Mouse (Mus musculus): ENCODE measurements around the gene Fnbp1. TPM values are rescaled to one million over a fixed set of nuclear protein-coding genes. Genes with fewer than 3 reads are reported as not detected.

Gene Fnbp1
- polyA plus RNA-seq, 1 experiment from 2014 or later = 20.7 TPM

- Histone ChIP-seq H3K9me3 (no peaks in the 10 kb centered on the region), H3K4me3 (no peak overlapping the region), H3K9ac (no peak overlapping the region), H3K27ac (0 out of 2 replicates have a peak overlapping the region, but pooled peaks have one; percentile 8), H3K27me3 (no peaks in the 10 kb centered on the region), H3K36me3 (no peaks in the 10 kb centered on the region), H3K4me1 (replicated peaks) (peaks cover 19% of the 10 kb centered on the region), H3K4me2 (no peak overlapping the region)
- 60% methylated on average over 8 of the region's 8 CpGs for WGBS
- ATAC-seq (ENCODE audit: low FRiP score) = no peak
Observed at GRCm38 (mm10) chr2:31132682-31133081, 9.1 kb downstream of the Fnbp1 start.

- 76% methylated on average over 8 of the region's 8 CpGs for whole genome bisulfite sequencing
- ATAC-seq (ENCODE audit: low FRiP score) = no peak
- no peak overlapping the region for H3K4me3 ChIP-seq
- peaks cover 23% of the 10 kb centered on the region for H3K4me1 ChIP-seq (replicated peaks)
- no peak overlapping the region for H3K4me2 ChIP-seq
- H3K9me3 ChIP-seq = no peaks in the 10 kb centered on the region
- no peaks in the 10 kb centered on the region for H3K27me3 ChIP-seq
- H3K27ac ChIP-seq = 0 out of 2 replicates have a peak overlapping the region, but pooled peaks have one; percentile 30
- H3K36me3 ChIP-seq = no peaks in the 10 kb centered on the region
- no peak overlapping the region for H3K9ac ChIP-seq
Observed at GRCm38 (mm10) chr2:31130815-31131299, 11.0 kb downstream of the Fnbp1 start.

- 90% methylated on average over 14 of the region's 14 CpGs for WGBS
Observed at GRCm38 (mm10) chr2:31129742-31130518, 11.9 kb downstream of the Fnbp1 start.

DNA sequence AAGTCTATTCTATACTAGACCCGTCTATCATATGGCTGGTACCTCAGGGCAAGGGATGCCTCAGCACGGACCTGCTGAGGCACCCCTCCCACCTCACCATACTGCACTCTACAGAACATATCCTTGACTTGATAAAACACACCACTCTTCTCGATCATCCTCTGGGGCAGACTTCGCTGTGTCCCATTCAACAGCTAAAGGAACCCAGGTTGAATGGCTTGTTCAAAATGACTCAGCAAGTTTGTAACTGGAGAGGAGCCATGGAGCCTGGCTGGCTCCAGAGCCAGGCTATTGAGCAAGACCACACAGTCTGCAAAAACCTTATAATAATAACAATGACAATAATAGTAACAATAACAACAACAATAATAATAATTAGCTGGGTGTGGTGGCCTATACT, 13.9 kb downstream of the Fnbp1 start:
- H3K36me3 ChIP-seq = no peaks in the 10 kb centered on the region
- no peak overlapping the region for H3K27ac ChIP-seq
- H3K9me3 ChIP-seq = no peaks in the 10 kb centered on the region
- 78% methylated on average over 4 of the region's 4 CpGs for WGBS
- H3K4me2 ChIP-seq = no peak overlapping the region
- H3K4me3 ChIP-seq = no peak overlapping the region
- no peaks in the 10 kb centered on the region for H3K27me3 ChIP-seq
- peaks cover 23% of the 10 kb centered on the region for H3K4me1 ChIP-seq (replicated peaks)
- no peak for ATAC-seq (ENCODE audit: low FRiP score)
- H3K9ac ChIP-seq = no peak overlapping the region

More at GRCm38 (mm10) chr2:31129742-31130518, 11.9 kb downstream of the Fnbp1 start:
- Histone ChIP-seq H3K9ac (no peak overlapping the region), H3K4me1 (replicated peaks) (peaks cover 23% of the 10 kb centered on the region), H3K4me2 (no peak overlapping the region), H3K36me3 (no peaks in the 10 kb centered on the region), H3K27me3 (no peaks in the 10 kb centered on the region), H3K27ac (no peak overlapping the region), H3K9me3 (no peaks in the 10 kb centered on the region), H3K4me3 (no peak overlapping the region)
- no peak for ATAC-seq (ENCODE audit: low FRiP score)

DNA sequence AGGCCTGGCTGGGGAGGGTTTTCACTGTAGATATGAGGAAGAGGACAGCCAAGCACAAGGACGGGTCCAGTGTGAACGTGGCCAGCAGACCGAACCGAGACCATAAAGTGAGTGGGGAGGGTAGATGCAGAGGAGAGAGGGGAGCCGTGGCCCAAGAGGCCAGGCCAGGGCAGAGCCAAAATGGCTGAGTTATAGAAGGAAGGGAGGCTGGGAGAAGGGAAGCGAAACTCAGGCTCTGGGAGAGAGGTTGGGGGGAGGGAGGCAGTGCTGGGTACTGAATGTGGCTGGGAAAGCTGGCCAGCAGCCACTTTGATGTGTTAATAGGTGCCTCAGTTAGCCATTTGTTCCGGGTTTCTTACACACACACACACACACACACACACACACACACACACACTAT, 14.6 kb downstream of the Fnbp1 start:
- 68% methylated on average over 7 of the region's 7 CpGs for WGBS
- H3K27ac ChIP-seq = no peak overlapping the region
- ATAC-seq (ENCODE audit: low FRiP score) = no peak

GRCm38 (mm10) chr2:31126048-31126447, 15.8 kb downstream of the Fnbp1 start:
- no peaks in the 10 kb centered on the region for H3K27me3 ChIP-seq
- H3K27ac ChIP-seq = no peak overlapping the region
- no peak overlapping the region for H3K4me3 ChIP-seq
- no peak overlapping the region for H3K9ac ChIP-seq
- H3K9me3 ChIP-seq = no peaks in the 10 kb centered on the region
- WGBS = 85% methylated on average over 9 of the region's 9 CpGs
- ATAC-seq (ENCODE audit: low FRiP score) = no peak
- H3K4me1 ChIP-seq (replicated peaks) = peaks cover 19% of the 10 kb centered on the region
- H3K36me3 ChIP-seq = no peaks in the 10 kb centered on the region
- H3K4me2 ChIP-seq = no peak overlapping the region

More for the DNA sequence above, 14.6 kb downstream of the Fnbp1 start:
- Histone ChIP-seq H3K4me1 (replicated peaks) (peaks cover 23% of the 10 kb centered on the region), H3K9me3 (no peaks in the 10 kb centered on the region), H3K4me2 (no peak overlapping the region), H3K27me3 (no peaks in the 10 kb centered on the region), H3K9ac (no peak overlapping the region), H3K4me3 (no peak overlapping the region), H3K36me3 (no peaks in the 10 kb centered on the region)

- Histone ChIP-seq H3K9me3 (no peaks in the 10 kb centered on the region), H3K27ac (no peak overlapping the region)
- WGBS = 84% methylated on average over 7 of the region's 7 CpGs
Observed at GRCm38 (mm10) chr2:31125156-31125555, 16.7 kb downstream of the Fnbp1 start.

DNA sequence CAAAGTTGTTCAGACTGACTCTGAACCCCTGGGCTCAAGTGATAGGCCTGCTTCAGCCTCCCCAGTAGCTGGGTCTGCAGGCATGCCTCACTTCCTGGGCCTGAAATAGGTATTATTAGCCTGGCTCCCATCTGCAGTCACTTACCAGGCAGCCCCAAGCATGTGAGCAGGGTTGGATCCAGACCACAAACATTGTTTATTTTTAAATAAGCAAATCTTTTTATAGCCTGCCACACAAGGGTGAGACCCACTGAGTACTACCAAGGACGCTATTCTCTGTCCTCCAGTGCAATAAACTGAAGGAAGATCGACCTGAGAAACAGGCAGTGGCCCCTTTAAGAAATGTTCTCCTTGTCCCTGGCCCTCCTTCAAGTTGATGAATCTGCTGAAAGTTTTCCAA, 17.1 kb downstream of the Fnbp1 start:
- no peak overlapping the region for H3K9ac ChIP-seq
- WGBS = 81% methylated on average over 2 of the region's 2 CpGs
- H3K9me3 ChIP-seq = no peaks in the 10 kb centered on the region
- H3K4me1 ChIP-seq (replicated peaks) = peaks cover 15% of the 10 kb centered on the region
- H3K36me3 ChIP-seq = no peaks in the 10 kb centered on the region
- H3K27me3 ChIP-seq = no peaks in the 10 kb centered on the region
- H3K27ac ChIP-seq = no peak overlapping the region
- no peak overlapping the region for H3K4me2 ChIP-seq
- no peak for ATAC-seq (ENCODE audit: low FRiP score)
- no peak overlapping the region for H3K4me3 ChIP-seq

More at GRCm38 (mm10) chr2:31125156-31125555, 16.7 kb downstream of the Fnbp1 start:
- ATAC-seq (ENCODE audit: low FRiP score) = no peak
- peaks cover 15% of the 10 kb centered on the region for H3K4me1 ChIP-seq (replicated peaks)
- no peak overlapping the region for H3K4me2 ChIP-seq
- H3K4me3 ChIP-seq = no peak overlapping the region
- no peaks in the 10 kb centered on the region for H3K36me3 ChIP-seq
- no peaks in the 10 kb centered on the region for H3K27me3 ChIP-seq
- no peak overlapping the region for H3K9ac ChIP-seq

- Histone ChIP-seq H3K4me2 (no peak overlapping the region), H3K9me3 (no peaks in the 10 kb centered on the region), H3K27ac (no peak overlapping the region), H3K4me3 (no peak overlapping the region), H3K27me3 (no peaks in the 10 kb centered on the region), H3K4me1 (replicated peaks) (peaks cover 11% of the 10 kb centered on the region), H3K36me3 (no peaks in the 10 kb centered on the region), H3K9ac (no peak overlapping the region)
- 96% methylated on average over 5 of the region's 5 CpGs for WGBS
- ATAC-seq (ENCODE audit: low FRiP score) = no peak
Observed at GRCm38 (mm10) chr2:31123493-31123892, 18.3 kb downstream of the Fnbp1 start.

GRCm38 (mm10) chr2:31122806-31123205, 19.0 kb downstream of the Fnbp1 start:
- H3K4me1 ChIP-seq (replicated peaks) = peaks cover 11% of the 10 kb centered on the region
- H3K27me3 ChIP-seq = no peaks in the 10 kb centered on the region
- H3K4me2 ChIP-seq = no peak overlapping the region
- over 99% methylated on average over 5 of the region's 5 CpGs for WGBS
- no peak for ATAC-seq (ENCODE audit: low FRiP score)
- H3K36me3 ChIP-seq = no peaks in the 10 kb centered on the region
- H3K9ac ChIP-seq = no peak overlapping the region
- H3K27ac ChIP-seq = no peak overlapping the region
- H3K9me3 ChIP-seq = no peaks in the 10 kb centered on the region
- no peak overlapping the region for H3K4me3 ChIP-seq

- 82% methylated on average over 7 of the region's 7 CpGs for WGBS
- Histone ChIP-seq H3K36me3 (no peaks in the 10 kb centered on the region), H3K9me3 (no peaks in the 10 kb centered on the region), H3K27me3 (no peaks in the 10 kb centered on the region), H3K4me2 (no peak overlapping the region), H3K4me3 (no peak overlapping the region), H3K9ac (no peak overlapping the region), H3K4me1 (replicated peaks) (peaks cover 6% of the 10 kb centered on the region), H3K27ac (no peak overlapping the region; the same call in 1 of the 2 replicates)
- no peak for ATAC-seq (ENCODE audit: low FRiP score)
Observed at GRCm38 (mm10) chr2:31121131-31121693, 20.6 kb downstream of the Fnbp1 start.

DNA sequence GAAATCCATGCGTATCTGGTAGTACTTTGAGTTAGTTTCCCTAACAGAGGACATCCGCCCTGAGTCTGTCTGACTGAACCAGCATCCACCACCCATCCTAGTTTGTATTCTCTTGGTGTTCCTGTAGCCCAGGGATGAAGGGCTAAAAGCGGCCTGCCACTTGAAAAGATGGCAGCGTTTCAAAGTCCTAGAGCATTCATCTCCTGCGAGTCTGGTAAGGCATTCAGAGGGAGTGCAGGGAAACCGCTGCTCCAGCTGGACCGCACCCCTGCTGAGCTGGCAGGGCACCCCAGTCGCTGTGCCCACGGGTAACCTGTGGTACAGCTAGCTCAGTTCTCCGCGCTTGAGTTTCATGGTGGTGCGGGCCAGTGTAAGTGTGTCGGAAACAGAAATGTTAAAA, 22.0 kb downstream of the Fnbp1 start:
- no peaks in the 10 kb centered on the region for H3K9me3 ChIP-seq
- H3K27ac ChIP-seq = peak overlapping the region; percentile 68
- H3K9ac ChIP-seq = no peak overlapping the region
- WGBS = 50% methylated on average over 13 of the region's 13 CpGs
- no peaks in the 10 kb centered on the region for H3K27me3 ChIP-seq
- no peaks in the 10 kb centered on the region for H3K36me3 ChIP-seq
- 0 out of 2 replicates have a peak, but pooled peaks have one; percentile 46 for ATAC-seq (ENCODE audit: low FRiP score)
- peaks cover 13% of the 10 kb centered on the region for H3K4me1 ChIP-seq (replicated peaks)
- H3K4me3 ChIP-seq = no peak overlapping the region
- no peak overlapping the region for H3K4me2 ChIP-seq

Measured in hindbrain, embryonic 13.5 days (tissue).